Mouse (Mus musculus): Measurements from ENCODE around the gene Smad1.
"Not testable (repeated sequence)": the region's sequence is repeated elsewhere in the genome, so short reads cannot be mapped to it uniquely, and the experiment has no call there.

The Smad1 gene

GRCm38 (mm10) chr8:79398994-79399650 lies at the start of gene Smad1:
Gene Smad1 (minus strand): TSS chr8:79399518.
- peak; percentile 83 for DNase-seq (ENCODE audit: low spot score)

- no peak for DNase-seq (ENCODE audit: low spot score)
These were observed 48.0 kb upstream of the Smad1 start for GRCm38 (mm10) chr8:79447260-79447853.

- no peak for DNase-seq (ENCODE audit: low spot score)
These were observed 44.3 kb upstream of the Smad1 start for GRCm38 (mm10) chr8:79443460-79444098.

GRCm38 (mm10) chr8:79433953-79434500 lies 34.7 kb upstream of the Smad1 start:
- DNase-seq (ENCODE audit: low spot score) = no peak

- DNase-seq (ENCODE audit: low spot score) = no peak
These were observed 15.6 kb upstream of the Smad1 start for GRCm38 (mm10) chr8:79414907-79415306.

GRCm38 (mm10) chr8:79410501-79410900 lies 11.2 kb upstream of the Smad1 start:
- no peak for DNase-seq (ENCODE audit: low spot score)

GRCm38 (mm10) chr8:79407356-79407755 lies 8.0 kb upstream of the Smad1 start:
- not testable (repeated sequence) for DNase-seq (ENCODE audit: low spot score)

- DNase-seq (ENCODE audit: low spot score) = no peak
These were observed 5.7 kb upstream of the Smad1 start for GRCm38 (mm10) chr8:79404895-79405557.

GRCm38 (mm10) chr8:79400671-79401070 lies 1.4 kb upstream of the Smad1 start:
- DNase-seq (ENCODE audit: low spot score) = no peak

- DNase-seq (ENCODE audit: low spot score) = peak; percentile 32
These were observed 902 bp downstream of the Smad1 start for GRCm38 (mm10) chr8:79398251-79398981.

GRCm38 (mm10) chr8:79397705-79398250 lies 1.5 kb downstream of the Smad1 start:
- DNase-seq (ENCODE audit: low spot score) = no peak

GRCm38 (mm10) chr8:79396911-79397310 lies 2.4 kb downstream of the Smad1 start:
- no peak for DNase-seq (ENCODE audit: low spot score)

- DNase-seq (ENCODE audit: low spot score) = no peak
These were observed 5.3 kb downstream of the Smad1 start for GRCm38 (mm10) chr8:79394009-79394408.

GRCm38 (mm10) chr8:79393215-79393614 lies 6.1 kb downstream of the Smad1 start:
- DNase-seq (ENCODE audit: low spot score) = no peak

GRCm38 (mm10) chr8:79392649-79393048 lies 6.7 kb downstream of the Smad1 start:
- DNase-seq (ENCODE audit: low spot score) = no peak

- DNase-seq (ENCODE audit: low spot score) = no peak
These were observed 7.9 kb downstream of the Smad1 start for GRCm38 (mm10) chr8:79391454-79391853.

- no peak for DNase-seq (ENCODE audit: low spot score)
These were observed 10.1 kb downstream of the Smad1 start for GRCm38 (mm10) chr8:79389074-79389786.

- DNase-seq (ENCODE audit: low spot score) = no peak
These were observed 12.5 kb downstream of the Smad1 start for GRCm38 (mm10) chr8:79386831-79387230.

GRCm38 (mm10) chr8:79386358-79386757 lies 13.0 kb downstream of the Smad1 start:
- DNase-seq (ENCODE audit: low spot score) = no peak

- no peak for DNase-seq (ENCODE audit: low spot score)
These were observed 14.7 kb downstream of the Smad1 start for GRCm38 (mm10) chr8:79384276-79385271.
